Mouse (Mus musculus) olfactory bulb, adult 2 months (tissue): ENCODE results near the gene Tsku. TPM values are rescaled to one million over a fixed set of nuclear protein-coding genes. Genes with fewer than 3 reads are reported as not detected.

Source experiments
- H3K27ac ChIP-seq: fragments of 200-500 bp; 2 replicates; pipeline ENCODE4 v1.5.1; 2012; ENCODE audit warnings: low read depth, low read length; ENCODE audit not compliant: insufficient read depth
- H3K4me1 ChIP-seq: fragments of 200-500 bp; 2 replicates; pipeline ENCODE4 v1.6.1; 2012; ENCODE audit warnings: low read length; ENCODE audit not compliant: control insufficient read depth, insufficient read depth
- H3K4me3 ChIP-seq: fragments of 200-500 bp; 2 replicates; pipeline ENCODE4 v1.5.1; 2012; ENCODE audit warnings: mild to moderate bottlenecking, low read depth, low read length, moderate library complexity; ENCODE audit not compliant: insufficient read depth
- CTCF ChIP-seq: fragments of 200-500 bp; IDR thresholded peaks from 2 replicates; pipeline ENCODE4 v1.5.1; 2012; ENCODE audit warnings: low read depth, mild to moderate bottlenecking, low read length, moderate library complexity; ENCODE audit not compliant: insufficient read depth
- POLR2A ChIP-seq: fragments of 200-500 bp; IDR thresholded peaks from 2 replicates; pipeline ENCODE4 v1.6.1; 2012; ENCODE audit warnings: mild to moderate bottlenecking, low read depth, low read length, moderate library complexity; ENCODE audit not compliant: insufficient read depth
- whole genome bisulfite sequencing: fragments of 180-500 bp; shearing (Covaris S2); methylation state at CpG from one replicate; pipeline ENCODE4 v1.1.7; 2018; 5-methylcytosine and 5-hydroxymethylcytosine counted together
- polyA plus RNA-seq: library from polyadenylated mRNA; stranded (reverse); fragments of >200 nt; gene quantifications from 2 replicates; pipeline ENCODE4 v1.2.4, GENCODE M21; 2012; ENCODE audit warnings: low replicate concordance; ENCODE audit not compliant: missing spikeins, insufficient read depth, insufficient read length

Gene Tsku
- polyA plus RNA-seq, 1 experiment, result not detected

- H3K27ac ChIP-seq, result peak overlapping the region; percentile 36; the same call in 1 of the 2 replicates
- WGBS, result under 1% methylated on average over 53 of the region's 53 CpGs
- peak; percentile 90 for TF ChIP-seq POLR2A
- TF ChIP-seq CTCF, result no peak
- H3K4me3 ChIP-seq, result peak overlapping the region; percentile 90
- peaks cover 4% of the 10 kb centered on the region; the same call in 1 of the 2 replicates for H3K4me1 ChIP-seq
Observed at GRCm38 (mm10) chr7:98309219-98310030, 51.7 kb downstream of the Tsku start.

DNA sequence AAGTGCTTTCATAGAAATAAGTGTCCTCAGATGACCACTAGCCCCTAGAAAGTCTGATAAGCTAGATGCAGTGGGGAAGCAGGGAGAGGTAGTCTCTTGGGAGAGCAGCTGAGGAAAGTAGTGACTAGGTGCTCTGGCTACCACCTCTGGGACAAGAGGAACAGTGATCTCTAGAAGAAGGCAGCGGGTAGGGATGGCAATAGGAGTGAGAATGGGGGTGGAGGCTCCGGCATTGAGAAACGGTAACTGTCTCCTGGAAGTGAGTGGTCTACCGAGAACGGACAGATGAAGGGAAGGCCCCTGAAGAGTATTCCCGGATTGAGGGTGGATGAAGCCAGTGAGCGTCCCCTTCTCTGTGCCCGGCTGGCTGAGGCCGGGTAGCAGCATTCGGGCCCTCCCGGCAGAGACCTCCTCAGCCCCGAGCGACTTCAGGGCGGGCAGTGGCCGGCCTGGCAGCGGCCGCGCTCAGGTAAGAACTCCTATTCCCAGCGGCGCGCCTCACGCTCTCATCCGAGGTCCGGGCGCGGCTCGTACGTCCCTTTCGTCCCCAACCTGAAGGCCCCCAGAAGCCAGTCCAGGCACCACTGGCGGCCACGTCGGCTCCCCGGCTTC lies 52.4 kb downstream of the Tsku start:
- peak overlapping the region; percentile 90 for H3K4me3 ChIP-seq
- no peak overlapping the region for H3K27ac ChIP-seq
- TF ChIP-seq CTCF, result no peak
- no peak for TF ChIP-seq POLR2A
- peaks cover 4% of the 10 kb centered on the region; the same call in 1 of the 2 replicates for H3K4me1 ChIP-seq
- under 1% methylated on average over 33 of the region's 33 CpGs for WGBS

- no peak overlapping the region for H3K27ac ChIP-seq
- no peak for TF ChIP-seq CTCF
- no peak for TF ChIP-seq POLR2A
Observed at GRCm38 (mm10) chr7:98307921-98308606, 53.1 kb downstream of the Tsku start.

DNA sequence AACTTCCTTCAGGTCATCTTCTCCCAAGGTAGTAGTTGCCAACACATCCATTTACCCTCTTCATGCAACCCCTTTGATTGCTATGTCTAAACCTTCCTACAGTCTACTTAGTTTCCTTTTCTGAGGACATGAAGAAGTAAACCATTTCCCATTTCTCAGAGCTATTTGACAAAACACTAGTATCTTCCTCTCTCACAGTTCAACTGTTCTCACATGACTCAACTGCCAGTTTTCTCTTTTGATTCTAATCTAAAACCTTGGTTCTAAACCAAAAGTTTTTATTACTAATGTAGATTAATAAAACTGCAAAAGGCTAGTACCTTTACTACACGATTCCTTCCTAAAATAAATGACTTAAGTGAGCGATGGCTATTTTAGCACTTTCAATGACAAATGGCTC lies 53.7 kb downstream of the Tsku start:
- 70% methylated on average over 2 of the region's 2 CpGs for WGBS
- Histone ChIP-seq H3K4me1 (peaks cover 4% of the 10 kb centered on the region; the same call in 1 of the 2 replicates), H3K4me3 (no peak overlapping the region), H3K27ac (no peak overlapping the region)
- TF ChIP-seq CTCF (no peak), POLR2A (no peak)

More at GRCm38 (mm10) chr7:98307921-98308606, 53.1 kb downstream of the Tsku start:
- 29% methylated on average over 9 of the region's 9 CpGs for WGBS
- no peak overlapping the region for H3K4me3 ChIP-seq
- peaks cover 4% of the 10 kb centered on the region; the same call in 1 of the 2 replicates for H3K4me1 ChIP-seq

Other genes with a start within 250 kb of the Tsku start
- gene Myo7a, start 241.8 kb downstream of the Tsku start, polyA plus RNA-seq, result not detected in 2 replicates
- not detected in 2 replicates for gene Omp, start 215.8 kb downstream of the Tsku start, polyA plus RNA-seq
- gene Capn5, start 183.1 kb downstream of the Tsku start, polyA plus RNA-seq, result not detected in 2 replicates
- not detected in 2 replicates for gene B3gnt6, start 161.8 kb downstream of the Tsku start, polyA plus RNA-seq
- gene Acer3, start 40.1 kb downstream of the Tsku start, polyA plus RNA-seq, result not detected in 2 replicates
- gene Gucy2d, start 79.1 kb upstream of the Tsku start, polyA plus RNA-seq, result not detected in 2 replicates
- gene Lrrc32, start 128.0 kb upstream of the Tsku start, polyA plus RNA-seq, result not detected in 2 replicates